Mouse (Mus musculus): ENCODE data around the gene Chic2. TPM values are rescaled to one million over a fixed set of nuclear protein-coding genes. Genes with fewer than 3 reads are reported as not detected.

Chic2 gene
- polyA plus RNA-seq, 1 experiment from 2014 or later = 43.2 TPM

DNA sequence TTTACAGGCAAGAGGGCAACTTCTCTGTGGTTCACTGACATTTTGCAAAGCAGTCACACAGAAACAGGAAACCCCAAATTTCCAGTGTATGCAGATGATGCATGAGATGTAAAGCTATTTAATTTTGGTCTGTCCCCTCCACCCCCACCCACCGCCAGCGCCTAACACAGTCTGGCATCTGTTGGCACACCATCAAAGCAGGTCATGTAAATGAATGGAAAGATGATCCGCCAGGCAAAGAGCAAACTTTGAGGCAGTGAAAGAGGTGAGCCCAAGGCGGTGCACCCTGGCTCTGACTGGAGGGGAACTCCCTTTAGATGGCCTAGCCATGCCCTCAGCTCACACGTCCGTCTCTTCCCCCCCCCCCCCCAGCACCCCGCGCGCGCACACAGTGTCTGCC is 22.1 kb upstream of the Chic2 start:
- no peaks in the 10 kb centered on the region for H3K9me3 ChIP-seq (ENCODE audit: low read depth, low read length)
- no peak for TF ChIP-seq CTCF (IDR thresholded peaks at IDR 0.05; ENCODE audit: low read depth)
- H3K27me3 ChIP-seq (ENCODE audit: insufficient read depth, low read length) = peaks cover 47% of the 10 kb centered on the region
- peak overlapping the region; percentile 40 for H3K4me3 ChIP-seq (ENCODE audit: low read depth, low read length)
- H3K27ac ChIP-seq (ENCODE audit: low read depth) = no peak overlapping the region
- H3K9ac ChIP-seq = 0 out of 2 replicates have a peak overlapping the region, but pooled peaks have one; percentile 5
- no peaks in the 10 kb centered on the region for H3K36me3 ChIP-seq (ENCODE audit: insufficient read depth)
- no peak; the same call in 1 of the 2 replicates for ATAC-seq (ENCODE audit: insufficient read depth)
- DNase-seq = no peak
- H3K4me2 ChIP-seq = peak overlapping the region; percentile 80
- 2% methylated on average over 10 of the region's 10 CpGs for WGBS
- no peaks in the 10 kb centered on the region for H3K4me1 ChIP-seq (ENCODE audit: insufficient read depth)

DNA sequence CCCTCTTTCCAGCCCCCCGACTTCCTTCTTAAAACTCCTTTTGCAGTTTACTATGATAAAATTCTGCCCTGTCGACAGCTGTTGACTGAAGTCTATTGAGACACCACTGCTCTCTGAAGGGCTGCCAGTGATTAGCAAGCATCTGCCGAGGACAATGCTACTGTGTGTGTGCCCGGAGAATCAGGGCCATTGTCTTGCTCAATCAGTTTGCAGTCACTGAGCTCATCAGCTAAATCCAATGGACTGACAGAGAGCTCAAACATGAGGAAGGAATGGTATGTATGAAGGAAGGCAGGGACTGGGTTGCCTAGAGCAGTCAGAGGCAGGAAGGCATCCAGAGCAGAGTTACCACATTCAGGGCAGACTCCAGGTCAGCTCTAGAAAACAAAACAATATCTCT is 18.6 kb upstream of the Chic2 start:
- ATAC-seq (ENCODE audit: insufficient read depth) = no peak
- WGBS = 37% methylated on average over 4 of the region's 4 CpGs
- no peaks in the 10 kb centered on the region for H3K4me1 ChIP-seq (ENCODE audit: insufficient read depth)

DNA sequence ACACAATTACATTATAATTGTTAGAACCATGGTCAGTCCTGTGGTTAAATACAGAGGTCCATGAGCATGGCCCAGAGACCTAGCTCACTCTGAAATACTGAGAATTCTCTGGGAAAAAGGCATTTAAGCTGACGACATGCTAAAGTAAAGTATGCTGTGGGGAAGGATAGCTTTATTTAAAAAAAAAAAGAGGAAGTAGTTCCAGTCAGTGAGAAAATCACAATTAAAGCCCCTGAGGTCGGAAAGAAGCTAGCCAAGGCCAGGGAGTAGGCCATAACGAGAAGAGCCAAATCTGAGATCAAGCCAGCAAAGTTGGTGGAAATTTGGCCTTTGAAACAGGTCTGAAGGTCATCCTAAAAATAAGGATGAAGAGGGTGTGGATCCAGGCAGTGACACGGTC is 6.5 kb upstream of the Chic2 start:
- DNase-seq = no peak

More for the DNA sequence above, 18.6 kb upstream of the Chic2 start:
- H3K4me2 ChIP-seq = no peak overlapping the region
- TF ChIP-seq CTCF (IDR thresholded peaks at IDR 0.05; ENCODE audit: low read depth) = no peak
- no peak overlapping the region for H3K4me3 ChIP-seq (ENCODE audit: low read depth, low read length)
- no peaks in the 10 kb centered on the region for H3K36me3 ChIP-seq (ENCODE audit: insufficient read depth)
- no peak overlapping the region for H3K9ac ChIP-seq
- no peak for DNase-seq
- peaks cover 11% of the 10 kb centered on the region for H3K27me3 ChIP-seq (ENCODE audit: insufficient read depth, low read length)
- no peaks in the 10 kb centered on the region for H3K9me3 ChIP-seq (ENCODE audit: low read depth, low read length)
- H3K27ac ChIP-seq (ENCODE audit: low read depth) = no peak overlapping the region

DNA sequence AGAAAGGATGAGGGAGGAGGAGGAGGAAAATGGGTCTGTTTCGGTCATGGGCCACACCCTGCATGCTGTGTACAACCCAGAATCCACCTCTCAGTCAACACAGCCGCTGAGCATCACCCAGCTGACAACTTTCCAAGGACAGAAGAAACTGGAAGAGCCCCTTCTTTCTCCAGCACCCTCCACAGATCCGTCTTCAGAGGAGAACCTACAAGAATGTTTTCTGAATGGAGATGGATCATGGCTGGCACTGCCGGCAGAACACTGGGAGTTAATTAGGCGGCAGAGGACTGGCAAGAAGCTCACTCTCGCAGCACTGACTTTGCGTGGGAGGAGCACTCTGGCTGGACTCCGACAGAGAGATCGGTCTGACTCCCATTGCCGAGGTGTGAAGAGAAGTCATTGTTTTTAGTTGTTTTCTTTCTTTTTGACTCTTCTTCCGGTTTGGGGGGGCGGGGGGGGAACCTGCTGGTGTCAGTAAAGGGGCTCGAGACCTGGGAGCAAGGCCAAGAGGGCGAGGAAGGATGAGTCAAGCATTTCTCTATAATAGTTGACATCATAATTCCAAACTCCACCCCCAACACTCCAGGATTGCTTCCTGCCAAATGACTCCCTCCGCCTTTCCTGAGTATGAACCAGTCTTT is 2.2 kb upstream of the Chic2 start:
- no peaks in the 10 kb centered on the region for H3K9me3 ChIP-seq (ENCODE audit: low read depth, low read length)
- ATAC-seq (ENCODE audit: insufficient read depth) = no peak
- no peak overlapping the region for H3K9ac ChIP-seq
- no peaks in the 10 kb centered on the region for H3K36me3 ChIP-seq (ENCODE audit: insufficient read depth)
- TF ChIP-seq CTCF (IDR thresholded peaks at IDR 0.05; ENCODE audit: low read depth) = no peak
- no peaks in the 10 kb centered on the region for H3K27me3 ChIP-seq (ENCODE audit: insufficient read depth, low read length)
- DNase-seq = peak; percentile 48
- peaks cover 6% of the 10 kb centered on the region; the same call in 1 of the 2 replicates for H3K4me1 ChIP-seq (ENCODE audit: insufficient read depth)
- H3K4me2 ChIP-seq = peak overlapping the region; percentile 29; the same call in 1 of the 2 replicates
- no peak overlapping the region for H3K27ac ChIP-seq (ENCODE audit: low read depth)
- 30% methylated on average over 15 of the region's 15 CpGs for WGBS
- no peak overlapping the region for H3K4me3 ChIP-seq (ENCODE audit: low read depth, low read length)

More for the DNA sequence above, 6.5 kb upstream of the Chic2 start:
- no peak overlapping the region for H3K4me3 ChIP-seq (ENCODE audit: low read depth, low read length)
- H3K36me3 ChIP-seq (ENCODE audit: insufficient read depth) = no peaks in the 10 kb centered on the region
- no peak overlapping the region for H3K27ac ChIP-seq (ENCODE audit: low read depth)
- no peak overlapping the region for H3K9ac ChIP-seq
- H3K4me2 ChIP-seq = no peak overlapping the region
- no peak for TF ChIP-seq CTCF (IDR thresholded peaks at IDR 0.05; ENCODE audit: low read depth)
- H3K9me3 ChIP-seq (ENCODE audit: low read depth, low read length) = no peaks in the 10 kb centered on the region
- no peaks in the 10 kb centered on the region for H3K4me1 ChIP-seq (ENCODE audit: insufficient read depth)
- ATAC-seq (ENCODE audit: insufficient read depth) = no peak
- H3K27me3 ChIP-seq (ENCODE audit: insufficient read depth, low read length) = no peaks in the 10 kb centered on the region
- WGBS = 71% methylated on average over 4 of the region's 4 CpGs

DNA sequence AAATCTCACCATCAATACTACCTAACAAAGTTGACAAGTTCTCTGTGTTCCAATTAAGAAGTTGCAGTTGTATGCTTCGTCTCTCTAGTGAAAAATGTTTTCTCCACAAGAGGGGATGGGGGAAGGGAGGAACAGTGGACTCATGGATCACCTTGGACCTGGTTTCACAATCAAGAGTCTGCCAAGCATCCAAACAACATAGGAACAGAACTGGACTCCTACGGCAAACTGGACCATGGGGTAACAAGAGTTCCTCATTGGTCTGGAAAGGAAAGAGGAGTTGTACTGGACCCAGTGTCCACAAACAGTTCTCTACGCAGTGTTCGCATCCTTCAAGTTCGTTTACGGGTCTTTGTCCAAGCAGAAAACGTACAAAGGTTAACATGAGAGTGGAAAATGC is 797 bp upstream of the Chic2 start:
- no peak for TF ChIP-seq CTCF (IDR thresholded peaks at IDR 0.05; ENCODE audit: low read depth)
- peaks cover 6% of the 10 kb centered on the region; the same call in 1 of the 2 replicates for H3K4me1 ChIP-seq (ENCODE audit: insufficient read depth)
- no peaks in the 10 kb centered on the region for H3K9me3 ChIP-seq (ENCODE audit: low read depth, low read length)
- H3K36me3 ChIP-seq (ENCODE audit: insufficient read depth) = no peaks in the 10 kb centered on the region
- H3K9ac ChIP-seq = no peak overlapping the region
- no peak overlapping the region for H3K27ac ChIP-seq (ENCODE audit: low read depth)
- DNase-seq (no peak), ATAC-seq (ENCODE audit: insufficient read depth) (no peak)
- WGBS = 78% methylated on average over 7 of the region's 7 CpGs
- H3K27me3 ChIP-seq (ENCODE audit: insufficient read depth, low read length) = no peaks in the 10 kb centered on the region
- no peak overlapping the region for H3K4me2 ChIP-seq
- no peak overlapping the region for H3K4me3 ChIP-seq (ENCODE audit: low read depth, low read length)

DNA sequence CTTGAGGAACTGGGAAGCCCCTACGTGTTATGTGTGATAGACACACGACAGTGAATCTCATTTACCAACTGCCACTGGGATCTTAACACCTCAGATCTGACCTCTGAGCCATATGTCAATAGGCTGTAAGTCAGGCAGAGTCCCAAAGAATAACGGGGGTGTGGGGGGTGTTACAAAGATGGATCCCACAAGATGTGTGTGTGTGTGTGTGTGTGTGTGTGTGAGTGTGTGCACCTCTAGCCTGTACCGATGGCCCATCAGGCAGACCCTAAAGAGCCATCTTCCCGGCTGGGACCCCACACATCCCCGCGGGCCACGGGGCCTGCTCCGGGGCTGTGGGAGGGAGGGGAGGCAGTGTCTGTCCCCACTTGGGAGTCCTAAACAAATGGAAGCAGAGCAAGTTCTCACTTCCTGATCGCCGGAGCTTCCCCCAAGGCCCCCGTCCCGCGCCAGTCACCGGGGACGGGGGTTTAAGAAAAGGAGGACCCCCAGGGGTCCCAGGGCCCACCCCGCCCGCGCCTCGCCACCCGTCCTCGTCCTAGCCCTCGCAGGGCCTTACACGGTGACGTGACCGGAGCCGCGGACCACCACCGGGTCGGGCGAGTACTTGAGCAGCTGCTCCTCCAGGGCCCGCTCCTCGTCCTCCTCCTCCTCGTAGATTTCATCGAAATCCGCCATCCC is 813 bp downstream of the Chic2 start:
- Histone ChIP-seq H3K9ac (peak overlapping the region; percentile 99), H3K27ac (ENCODE audit: low read depth) (peak overlapping the region; percentile 91), H3K36me3 (ENCODE audit: insufficient read depth) (no peaks in the 10 kb centered on the region), H3K9me3 (ENCODE audit: low read depth, low read length) (no peaks in the 10 kb centered on the region), H3K4me2 (peak overlapping the region; percentile 93), H3K4me3 (ENCODE audit: low read depth, low read length) (peak overlapping the region; percentile 96), H3K27me3 (ENCODE audit: insufficient read depth, low read length) (no peaks in the 10 kb centered on the region), H3K4me1 (ENCODE audit: insufficient read depth) (peaks cover 6% of the 10 kb centered on the region; the same call in 1 of the 2 replicates)
- ATAC-seq (ENCODE audit: insufficient read depth) = peak; percentile 80
- WGBS = under 1% methylated on average over 36 of the region's 36 CpGs
- peak; percentile 44 for DNase-seq
- no peak for TF ChIP-seq CTCF (IDR thresholded peaks at IDR 0.05; ENCODE audit: low read depth)

DNA sequence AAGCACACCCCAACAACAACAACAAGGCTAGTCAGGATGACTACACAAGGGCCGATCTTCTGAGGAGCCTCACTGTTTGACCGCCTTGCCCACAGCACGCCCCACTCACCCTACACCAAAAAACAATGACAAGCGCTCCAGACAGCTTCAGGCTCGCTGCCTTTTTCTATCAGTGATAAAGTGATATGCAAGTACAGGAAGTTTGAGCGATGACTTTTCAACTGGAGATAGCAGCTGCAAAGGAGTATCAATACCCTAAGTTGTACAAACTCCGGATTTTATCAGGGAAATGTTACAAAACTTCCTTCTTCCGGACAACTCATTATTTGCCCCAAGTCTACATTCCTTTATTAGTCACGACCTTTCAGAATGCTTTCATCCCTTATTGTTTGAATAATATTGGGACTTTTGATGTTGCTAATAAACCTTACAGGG is 1.5 kb downstream of the Chic2 start:
- no peak for TF ChIP-seq CTCF (IDR thresholded peaks at IDR 0.05; ENCODE audit: low read depth)
- H3K27ac ChIP-seq (ENCODE audit: low read depth) = no peak overlapping the region
- ATAC-seq (ENCODE audit: insufficient read depth) (no peak), DNase-seq (peak; percentile 29)
- no peaks in the 10 kb centered on the region for H3K27me3 ChIP-seq (ENCODE audit: insufficient read depth, low read length)
- peak overlapping the region; percentile 93 for H3K4me2 ChIP-seq
- H3K36me3 ChIP-seq (ENCODE audit: insufficient read depth) = no peaks in the 10 kb centered on the region
- H3K4me3 ChIP-seq (ENCODE audit: low read depth, low read length) = peak overlapping the region; percentile 96
- 15% methylated on average over 9 of the region's 9 CpGs for WGBS
- no peaks in the 10 kb centered on the region for H3K9me3 ChIP-seq (ENCODE audit: low read depth, low read length)
- peaks cover 6% of the 10 kb centered on the region; the same call in 1 of the 2 replicates for H3K4me1 ChIP-seq (ENCODE audit: insufficient read depth)
- peak overlapping the region; percentile 99 for H3K9ac ChIP-seq

All from lung, embryonic 14.5 days (tissue).